Mouse (Mus musculus) heart, embryonic 11.5 days (tissue): ENCODE results near the gene Capn12. TPM values are rescaled to one million over a fixed set of nuclear protein-coding genes. Genes with fewer than 3 reads are reported as not detected.

ENCODE experiments used
- ATAC-seq: fragments of 200-750 bp; cut with Nextera tagmentation; replicated peaks from 2 replicates; pipeline ENCODE4 v1.8.0; 2017; ENCODE audit warnings: moderate library complexity; ENCODE audit not compliant: insufficient number of reproducible peaks, low FRiP score, low TSS enrichment
- H3K27ac ChIP-seq: fragments of 300-500 bp; sonication (generic); 2 replicates; pipeline ENCODE4 v1.5.1; 2014; ENCODE audit warnings: mild to moderate bottlenecking, low read depth, low read length
- H3K27me3 ChIP-seq: fragments of 300-500 bp; sonication (generic); 2 replicates; pipeline ENCODE4 v1.6.1; 2014; ENCODE audit warnings: mild to moderate bottlenecking, low read length, mixed read lengths; ENCODE audit not compliant: control insufficient read depth, insufficient read depth
- H3K36me3 ChIP-seq: fragments of 300-500 bp; sonication (generic); 2 replicates; pipeline ENCODE4 v1.6.1; 2014; ENCODE audit warnings: mild to moderate bottlenecking, low read length, moderate library complexity, mixed read lengths; ENCODE audit not compliant: control insufficient read depth, insufficient read depth
- H3K4me1 ChIP-seq: fragments of 300-500 bp; sonication (generic); 2 replicates; pipeline ENCODE4 v1.6.1; 2014; ENCODE audit warnings: low read length; ENCODE audit not compliant: control insufficient read depth, insufficient read depth
- H3K4me2 ChIP-seq: fragments of 300-500 bp; sonication (generic); 2 replicates; pipeline ENCODE4 v1.6.1; 2014; ENCODE audit warnings: mild to moderate bottlenecking, moderate library complexity
- H3K4me3 ChIP-seq: fragments of 300-500 bp; sonication (generic); 2 replicates; pipeline ENCODE4 v1.5.1; 2014; ENCODE audit warnings: low read depth, low read length
- H3K9ac ChIP-seq: fragments of 300-500 bp; sonication (generic); 2 replicates; pipeline ENCODE4 v1.6.1; 2014; ENCODE audit warnings: mild to moderate bottlenecking, low read depth, low read length, moderate library complexity
- H3K9me3 ChIP-seq: fragments of 300-500 bp; sonication (generic); replicated peaks from 2 replicates; pipeline ENCODE4 v1.6.1; 2016; ENCODE audit warnings: low read length; ENCODE audit not compliant: control insufficient read depth
- WGBS: fragments of 180-500 bp; shearing (Covaris S2); extraction: QIAGEN DNeasy Blood & Tissue Kit; methylation state at CpG from one replicate; pipeline ENCODE4 v1.1.7; 2014; ENCODE audit not compliant: insufficient replicate concordance; 5-methylcytosine and 5-hydroxymethylcytosine counted together
- polyA plus RNA-seq: library from polyadenylated mRNA; unstranded; fragments of >200 nt; fragmentation: Nextera tagmentation; extraction: Ambion mirVana; gene quantifications from 2 replicates; pipeline ENCODE4 v1.2.1, GENCODE M21; 2014

Capn12 gene
- polyA plus RNA-seq, 1 experiment from 2014 or later = 0.70 TPM

DNA sequence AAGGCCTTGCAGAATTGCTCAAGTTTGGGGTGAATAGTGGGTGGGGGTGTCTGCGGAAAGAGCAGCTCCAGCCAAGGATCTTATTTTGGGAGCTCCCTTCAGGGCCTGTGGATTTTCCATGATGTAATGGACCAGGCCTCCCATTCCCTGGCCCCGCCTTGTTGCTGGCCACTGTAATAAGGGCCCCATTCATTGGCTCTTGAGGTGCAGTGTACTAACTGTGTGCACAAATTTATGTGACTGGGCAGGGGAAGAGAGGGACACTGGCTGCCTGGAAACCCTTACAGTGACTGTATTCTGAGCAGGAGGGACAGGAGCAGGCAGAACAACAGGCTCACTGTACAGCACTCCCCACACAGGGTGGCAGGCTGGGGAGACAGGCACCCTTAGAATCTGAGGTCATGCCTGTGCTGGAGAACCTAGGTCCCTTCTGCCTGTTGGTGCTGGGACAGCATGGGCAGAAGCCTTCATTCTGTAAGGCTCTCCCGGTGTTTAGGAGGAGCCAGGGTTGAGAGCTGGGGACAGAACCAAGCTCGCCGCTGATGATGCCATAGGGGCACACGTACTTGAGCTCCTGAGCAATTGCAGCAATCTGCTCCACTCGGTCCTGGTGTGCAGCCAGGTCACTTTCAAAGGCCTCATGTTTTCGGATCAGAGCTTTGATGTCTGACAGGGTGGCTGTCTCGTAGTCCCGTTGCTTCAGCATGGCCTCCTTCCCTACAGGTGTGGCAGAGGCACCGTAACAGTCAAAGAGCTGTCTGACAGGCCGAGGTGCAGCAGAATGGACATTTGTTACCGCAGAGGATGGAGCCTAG, 20.3 kb downstream of the Capn12 start:
- whole genome bisulfite sequencing = 85% methylated on average over 13 of the region's 13 CpGs
- no peaks in the 10 kb centered on the region for H3K27me3 ChIP-seq
- H3K27ac ChIP-seq = peak overlapping the region; percentile 81
- peaks cover 29% of the 10 kb centered on the region for H3K4me1 ChIP-seq
- H3K36me3 ChIP-seq = peaks cover 93% of the 10 kb centered on the region
- no peak overlapping the region for H3K4me2 ChIP-seq
- no peak overlapping the region for H3K4me3 ChIP-seq
- peak overlapping the region; percentile 54; the same call in 1 of the 2 replicates for H3K9ac ChIP-seq
- H3K9me3 ChIP-seq = no peaks in the 10 kb centered on the region; the same call in 1 of the 2 replicates
- ATAC-seq = peak; percentile 44; the same call in 1 of the 2 replicates

DNA sequence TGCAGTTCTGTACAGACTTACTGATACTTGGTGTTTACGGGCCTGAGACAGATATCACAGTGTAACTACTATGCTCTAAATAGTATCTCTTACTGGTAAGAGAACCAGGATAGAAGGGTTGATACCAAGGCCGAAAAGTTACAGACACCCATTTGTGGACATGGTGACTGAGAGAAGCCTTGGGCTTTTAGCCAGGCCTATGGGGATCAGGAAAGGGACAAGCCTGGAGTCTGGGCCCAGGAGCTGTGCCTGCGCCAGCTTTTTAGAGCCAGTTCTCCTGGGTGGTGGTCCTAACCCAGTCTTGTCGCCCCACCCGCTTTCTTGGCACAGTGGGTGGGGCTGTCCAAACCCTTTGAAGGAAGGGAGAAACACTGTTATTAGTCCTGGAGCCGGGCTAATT, 21.0 kb downstream of the Capn12 start:
- 0 out of 2 replicates have a peak overlapping the region, but pooled peaks have one; percentile 1 for H3K9ac ChIP-seq
- no peak overlapping the region for H3K4me3 ChIP-seq
- peaks cover 29% of the 10 kb centered on the region for H3K4me1 ChIP-seq
- H3K27me3 ChIP-seq = no peaks in the 10 kb centered on the region
- no peak overlapping the region for H3K4me2 ChIP-seq
- H3K27ac ChIP-seq = peak overlapping the region; percentile 81
- H3K36me3 ChIP-seq = peaks cover 93% of the 10 kb centered on the region
- H3K9me3 ChIP-seq = no peaks in the 10 kb centered on the region; the same call in 1 of the 2 replicates
- no peak for ATAC-seq
- 94% methylated on average over 6 of the region's 6 CpGs for WGBS

DNA sequence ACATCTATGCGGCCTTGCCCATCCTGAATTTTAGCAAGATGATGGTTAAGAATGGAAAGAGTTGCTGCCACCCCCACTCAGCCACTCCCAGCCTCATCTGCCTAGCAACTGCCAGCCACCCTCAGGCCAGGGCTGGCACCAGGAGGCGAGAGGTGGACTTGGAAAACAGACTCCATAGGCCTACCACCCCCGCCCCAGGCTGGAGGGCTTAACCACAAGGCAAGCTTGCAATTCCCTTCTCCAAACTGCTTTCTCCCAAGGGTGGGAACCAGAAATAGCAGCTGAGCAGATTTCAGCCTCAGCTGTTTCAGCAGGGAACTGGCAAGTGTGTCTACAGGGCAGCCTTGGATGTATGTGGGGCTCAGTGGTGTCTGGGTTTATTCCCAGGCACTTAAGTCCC, 21.6 kb downstream of the Capn12 start:
- H3K9me3 ChIP-seq = no peaks in the 10 kb centered on the region; the same call in 1 of the 2 replicates
- H3K36me3 ChIP-seq = peaks cover 92% of the 10 kb centered on the region
- no peak overlapping the region for H3K9ac ChIP-seq
- no peak overlapping the region for H3K4me3 ChIP-seq
- peak overlapping the region; percentile 81 for H3K27ac ChIP-seq
- H3K4me2 ChIP-seq = no peak overlapping the region
- no peak for ATAC-seq
- WGBS = 80% methylated on average over 3 of the region's 3 CpGs
- no peaks in the 10 kb centered on the region for H3K27me3 ChIP-seq
- H3K4me1 ChIP-seq = peaks cover 29% of the 10 kb centered on the region

DNA sequence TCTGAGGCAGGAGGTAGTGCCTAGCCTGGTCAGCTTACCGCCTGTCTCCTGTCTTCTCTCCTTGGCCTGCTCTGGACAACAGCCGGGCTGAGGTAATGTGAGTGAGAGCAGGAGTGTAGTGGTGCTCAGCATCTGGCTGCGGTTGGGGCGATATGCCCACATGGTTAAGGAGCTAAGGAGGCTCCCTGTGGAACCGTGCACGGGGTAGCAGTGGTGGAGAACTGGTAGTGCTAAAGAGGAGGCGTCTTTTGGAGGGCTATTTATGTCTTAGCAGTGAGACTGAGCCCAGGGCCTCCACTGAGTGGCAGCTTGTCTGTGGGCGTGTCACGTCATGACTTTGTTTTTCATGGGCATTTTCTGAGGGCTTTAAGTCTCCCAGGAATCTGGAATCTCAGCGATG, 22.6 kb downstream of the Capn12 start:
- H3K27me3 ChIP-seq = no peaks in the 10 kb centered on the region
- H3K36me3 ChIP-seq = peaks cover 90% of the 10 kb centered on the region
- no peak for ATAC-seq
- no peak overlapping the region for H3K9ac ChIP-seq
- WGBS = 81% methylated on average over 10 of the region's 10 CpGs
- H3K9me3 ChIP-seq = no peaks in the 10 kb centered on the region; the same call in 1 of the 2 replicates
- no peak overlapping the region for H3K4me2 ChIP-seq
- H3K4me1 ChIP-seq = peaks cover 29% of the 10 kb centered on the region
- peak overlapping the region; percentile 57 for H3K27ac ChIP-seq
- no peak overlapping the region for H3K4me3 ChIP-seq

DNA sequence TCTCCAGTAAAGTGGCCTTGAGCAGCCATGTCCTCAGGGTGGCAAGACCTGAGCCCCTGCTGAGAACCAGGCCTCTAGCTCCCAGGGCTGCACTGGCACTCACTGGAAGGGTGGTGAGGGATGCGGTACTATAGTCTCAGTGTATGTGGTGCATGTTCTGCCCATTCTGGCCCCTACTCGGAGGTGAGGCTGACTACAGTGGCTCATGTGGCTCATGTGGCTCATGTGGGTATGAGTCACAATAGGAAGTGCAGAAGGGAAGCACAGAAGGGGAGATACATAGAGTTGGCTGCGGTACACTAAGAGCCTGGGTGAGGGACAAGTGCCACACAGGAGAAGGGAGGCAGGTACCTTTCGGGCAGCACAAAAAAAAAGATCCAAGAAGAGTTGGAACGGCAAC, 26.0 kb downstream of the Capn12 start:
- 90% methylated on average over 5 of the region's 5 CpGs for WGBS
- no peak for ATAC-seq
- H3K4me1 ChIP-seq = peaks cover 21% of the 10 kb centered on the region

DNA sequence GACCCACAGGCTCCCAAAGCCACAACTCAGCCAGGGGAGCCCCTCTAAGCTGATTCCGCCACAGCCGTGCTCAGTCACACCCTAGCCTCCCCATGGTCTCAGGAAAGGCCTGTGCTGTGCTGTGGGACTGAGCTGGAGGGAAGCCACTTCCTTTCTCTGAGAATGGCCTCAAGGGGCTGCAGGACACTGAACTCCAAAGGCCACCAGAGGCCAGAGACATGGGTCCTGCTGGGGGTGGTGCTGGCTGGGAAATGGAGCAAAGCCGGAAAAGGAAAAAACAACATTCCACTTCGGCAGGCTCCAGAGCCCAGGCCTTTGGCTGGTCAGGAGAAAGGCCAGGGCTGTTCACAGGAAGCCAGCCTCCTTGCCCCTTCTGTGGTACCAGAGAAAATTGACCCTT, 30.4 kb downstream of the Capn12 start:
- Histone ChIP-seq H3K4me3 (no peak overlapping the region), H3K9me3 (no peaks in the 10 kb centered on the region), H3K27ac (peak overlapping the region; percentile 50), H3K9ac (no peak overlapping the region; the same call in 1 of the 2 replicates), H3K4me2 (no peak overlapping the region), H3K4me1 (peaks cover 11% of the 10 kb centered on the region; the same call in 1 of the 2 replicates), H3K36me3 (peaks cover 79% of the 10 kb centered on the region), H3K27me3 (no peaks in the 10 kb centered on the region)
- WGBS = 54% methylated on average over 4 of the region's 4 CpGs
- 0 out of 2 replicates have a peak, but pooled peaks have one; percentile 41 for ATAC-seq

More for the DNA sequence above, 26.0 kb downstream of the Capn12 start:
- H3K9me3 ChIP-seq = no peaks in the 10 kb centered on the region; the same call in 1 of the 2 replicates
- H3K27ac ChIP-seq = no peak overlapping the region
- H3K9ac ChIP-seq = no peak overlapping the region
- no peak overlapping the region for H3K4me3 ChIP-seq
- H3K4me2 ChIP-seq = no peak overlapping the region
- H3K36me3 ChIP-seq = peaks cover 83% of the 10 kb centered on the region
- H3K27me3 ChIP-seq = no peaks in the 10 kb centered on the region

DNA sequence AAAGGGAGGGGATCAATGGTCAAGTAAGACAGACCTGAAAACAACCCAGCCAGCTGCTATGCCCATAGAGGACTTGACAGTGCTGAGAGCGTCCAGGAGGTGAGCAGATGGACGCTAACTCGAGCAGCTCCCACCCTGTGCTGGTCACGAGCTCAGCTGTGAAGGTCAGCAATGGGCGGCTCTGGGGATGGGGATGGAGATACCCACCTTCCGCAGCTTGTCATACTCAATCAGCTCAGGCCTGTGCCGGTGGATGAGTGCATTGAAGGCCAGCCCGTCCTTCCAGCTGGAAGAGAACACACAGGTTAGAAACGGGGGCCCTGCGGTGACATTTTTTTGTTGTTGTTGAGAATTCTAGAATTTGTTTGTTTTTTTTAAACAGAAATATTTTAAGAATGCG, 31.9 kb downstream of the Capn12 start:
- H3K36me3 ChIP-seq = peaks cover 71% of the 10 kb centered on the region
- H3K27ac ChIP-seq = no peak overlapping the region
- H3K4me2 ChIP-seq = no peak overlapping the region
- peaks cover 20% of the 10 kb centered on the region for H3K4me1 ChIP-seq
- H3K9ac ChIP-seq = no peak overlapping the region
- H3K27me3 ChIP-seq = no peaks in the 10 kb centered on the region
- ATAC-seq = no peak
- no peaks in the 10 kb centered on the region for H3K9me3 ChIP-seq
- H3K4me3 ChIP-seq = no peak overlapping the region
- 78% methylated on average over 11 of the region's 11 CpGs for WGBS

DNA sequence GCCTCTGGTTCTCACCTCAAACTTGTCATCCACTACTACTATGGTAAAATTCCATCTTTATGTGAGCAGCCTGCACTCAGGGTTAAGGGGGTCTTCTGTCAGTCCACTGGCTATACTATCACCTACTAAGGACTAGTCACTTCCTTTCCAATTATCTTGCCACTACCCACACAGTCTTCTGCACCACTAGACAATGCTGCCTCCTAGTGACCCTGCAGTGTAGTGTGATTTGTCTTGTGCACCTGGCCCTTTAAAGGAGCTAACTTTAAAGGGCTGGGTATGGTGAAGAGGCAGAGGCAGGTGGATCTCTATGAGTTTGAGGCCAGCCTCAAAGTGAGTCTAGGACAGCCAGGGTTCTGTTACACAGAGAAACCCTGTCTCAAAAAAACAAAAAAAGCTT, 35.3 kb downstream of the Capn12 start:
- Histone ChIP-seq H3K4me3 (no peak overlapping the region), H3K9me3 (no peaks in the 10 kb centered on the region), H3K36me3 (peaks cover 56% of the 10 kb centered on the region), H3K27me3 (no peaks in the 10 kb centered on the region), H3K4me2 (no peak overlapping the region), H3K27ac (no peak overlapping the region), H3K9ac (no peak overlapping the region), H3K4me1 (peaks cover 51% of the 10 kb centered on the region)
- ATAC-seq = no peak
